Mouse (Mus musculus) myocyte (in vitro differentiated cells): Measurements from ENCODE around the gene Cyp17a1.

Source experiments
- CEBPB ChIP-seq: IDR thresholded peaks from 2 replicates; pipeline ENCODE4 v1.6.1; 2011; ENCODE audit warnings: mild to moderate bottlenecking, moderate library complexity; ENCODE audit not compliant: poor library complexity, insufficient read depth, severe bottlenecking
- E2F4 ChIP-seq: IDR thresholded peaks from one replicate; pipeline ENCODE4 v1.6.1; 2011; ENCODE audit warnings: mild to moderate bottlenecking, control low read depth, moderate library complexity; ENCODE audit not compliant: insufficient read depth
- POLR2A ChIP-seq: IDR thresholded peaks from one replicate; pipeline ENCODE4 v1.6.1; 2011; ENCODE audit warnings: low read depth, mild to moderate bottlenecking, control low read depth, moderate library complexity; ENCODE audit not compliant: insufficient read length
- USF1 ChIP-seq: IDR thresholded peaks from one replicate; pipeline ENCODE4 v1.6.1; 2011; ENCODE audit warnings: low read depth, mild to moderate bottlenecking, control low read depth, moderate library complexity

- TF ChIP-seq CEBPB (no peak), USF1 (no peak), E2F4 (no peak), POLR2A (no peak)
Observed at GRCm38 (mm10) chr19:46623194-46623667, 49.7 kb downstream of the Cyp17a1 start.
